Mouse (Mus musculus) testis, adult 2 months (tissue): ENCODE measurements around the gene Capn9.

ENCODE experiments used
- CTCF ChIP-seq: fragments of 200-500 bp; IDR thresholded peaks from 2 replicates; pipeline ENCODE4 v1.5.1; 2012; ENCODE audit warnings: low read depth, mild to moderate bottlenecking, inconsistent platforms, low read length, moderate library complexity; ENCODE audit not compliant: control insufficient read depth, insufficient read depth, insufficient replicate concordance
- POLR2A ChIP-seq: fragments of 200-500 bp; IDR thresholded peaks from 2 replicates; pipeline ENCODE4 v1.6.1; 2012; ENCODE audit warnings: low read depth, mild to moderate bottlenecking, inconsistent platforms, low read length, moderate library complexity; ENCODE audit not compliant: control insufficient read depth

- TF ChIP-seq CTCF (no peak), POLR2A (no peak)
Observed at GRCm38 (mm10) chr8:124542001-124542400, 33.9 kb upstream of the Capn9 start.
